Mouse (Mus musculus): ENCODE measurements around the gene Mdfic. TPM values are rescaled to one million over a fixed set of nuclear protein-coding genes. Genes with fewer than 3 reads are reported as not detected.

Gene Mdfic
- polyA plus RNA-seq, 1 experiment = 5.4 TPM

- no peaks in the 10 kb centered on the region for H3K27me3 ChIP-seq (ENCODE audit: control insufficient read depth, insufficient read depth, low read length, poor library complexity, severe bottlenecking)
- no peaks in the 10 kb centered on the region for H3K36me3 ChIP-seq (ENCODE audit: control insufficient read depth, insufficient read depth, low read length, poor library complexity, severe bottlenecking)
- H3K9ac ChIP-seq (ENCODE audit: low read depth, poor library complexity, severe bottlenecking) = no peak overlapping the region
- no peak overlapping the region for H3K4me3 ChIP-seq (ENCODE audit: low read depth, low read length)
- H3K27ac ChIP-seq (ENCODE audit: insufficient read depth, low read length) = no peak overlapping the region
- no peaks in the 10 kb centered on the region for H3K4me1 ChIP-seq (ENCODE audit: control insufficient read depth, insufficient read depth, low read length)
- no peak for TF ChIP-seq POLR2A (IDR thresholded peaks at IDR 0.05; ENCODE audit: insufficient read depth, low read length)
- no peak for TF ChIP-seq EP300 (IDR thresholded peaks at IDR 0.05; ENCODE audit: insufficient read depth, low read depth, low read length)
- no peak for TF ChIP-seq CTCF (IDR thresholded peaks at IDR 0.05; ENCODE audit: low read depth, low read length)
- no peaks in the 10 kb centered on the region for H3K9me3 ChIP-seq (replicated peaks; ENCODE audit: control insufficient read depth, insufficient read depth, low read length, poor library complexity, severe bottlenecking)
Measured at GRCm38 (mm10) chr6:15737312-15737911, 17.0 kb downstream of the Mdfic start.

DNA sequence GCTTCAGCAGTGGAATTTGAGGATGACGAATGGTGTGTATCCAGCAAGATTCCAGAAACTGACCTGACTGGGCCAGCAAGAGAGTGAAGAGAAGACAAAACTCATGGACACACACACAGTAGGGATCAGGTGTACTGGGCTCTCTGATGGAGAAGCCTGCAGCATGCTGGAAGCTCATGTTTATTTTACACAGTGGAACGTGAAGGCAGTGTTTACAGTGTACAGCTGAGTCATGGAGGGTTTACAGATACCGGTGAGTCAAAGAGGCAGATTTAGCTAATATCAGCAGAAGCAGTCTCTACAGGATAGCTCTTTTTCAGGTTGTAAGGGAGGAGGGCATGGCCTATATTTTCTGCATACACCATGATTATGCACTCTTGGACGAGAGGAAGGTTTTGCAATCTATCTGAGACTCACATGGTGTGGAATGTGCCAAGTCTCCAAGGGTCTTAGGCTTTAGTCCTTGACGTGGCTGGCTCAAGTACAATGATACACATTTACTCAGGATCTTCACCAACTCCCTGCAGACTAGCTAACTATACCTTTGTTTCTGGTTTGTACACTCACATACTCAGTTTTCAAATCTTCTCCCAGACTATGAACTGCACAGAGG lies 18.0 kb downstream of the Mdfic start:
- no peak overlapping the region for H3K27ac ChIP-seq (ENCODE audit: insufficient read depth, low read length)
- no peak overlapping the region for H3K9ac ChIP-seq (ENCODE audit: low read depth, poor library complexity, severe bottlenecking)
- no peaks in the 10 kb centered on the region for H3K4me1 ChIP-seq (ENCODE audit: control insufficient read depth, insufficient read depth, low read length)
- TF ChIP-seq EP300 (IDR thresholded peaks at IDR 0.05; ENCODE audit: insufficient read depth, low read depth, low read length) = no peak
- TF ChIP-seq CTCF (IDR thresholded peaks at IDR 0.05; ENCODE audit: low read depth, low read length) = no peak
- TF ChIP-seq POLR2A (IDR thresholded peaks at IDR 0.05; ENCODE audit: insufficient read depth, low read length) = no peak
- H3K9me3 ChIP-seq (replicated peaks; ENCODE audit: control insufficient read depth, insufficient read depth, low read length, poor library complexity, severe bottlenecking) = no peaks in the 10 kb centered on the region
- H3K27me3 ChIP-seq (ENCODE audit: control insufficient read depth, insufficient read depth, low read length, poor library complexity, severe bottlenecking) = no peaks in the 10 kb centered on the region
- no peaks in the 10 kb centered on the region for H3K36me3 ChIP-seq (ENCODE audit: control insufficient read depth, insufficient read depth, low read length, poor library complexity, severe bottlenecking)
- H3K4me3 ChIP-seq (ENCODE audit: low read depth, low read length) = no peak overlapping the region

DNA sequence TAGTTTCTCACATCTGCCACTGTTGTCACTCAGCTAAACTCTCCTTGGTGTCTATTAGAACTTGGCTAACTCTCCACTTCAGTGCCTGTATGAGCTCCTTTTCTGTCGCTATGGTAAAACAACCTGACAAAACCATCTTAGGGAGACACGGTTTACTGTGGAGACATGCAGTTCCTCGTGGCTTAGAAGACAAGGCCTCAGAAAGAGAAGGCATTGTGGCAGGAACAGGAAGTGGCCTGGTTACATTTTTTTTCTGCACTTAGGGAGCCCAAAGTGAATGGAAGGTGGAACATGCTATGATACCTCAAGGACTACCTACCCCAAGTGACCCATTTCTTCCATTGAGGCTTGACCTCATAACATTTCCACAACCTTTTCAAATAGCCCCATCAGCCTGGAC lies 18.7 kb downstream of the Mdfic start:
- H3K9me3 ChIP-seq (replicated peaks; ENCODE audit: control insufficient read depth, insufficient read depth, low read length, poor library complexity, severe bottlenecking) = no peaks in the 10 kb centered on the region
- no peak overlapping the region for H3K9ac ChIP-seq (ENCODE audit: low read depth, poor library complexity, severe bottlenecking)
- H3K27me3 ChIP-seq (ENCODE audit: control insufficient read depth, insufficient read depth, low read length, poor library complexity, severe bottlenecking) = no peaks in the 10 kb centered on the region
- no peak overlapping the region for H3K27ac ChIP-seq (ENCODE audit: insufficient read depth, low read length)
- TF ChIP-seq CTCF (IDR thresholded peaks at IDR 0.05; ENCODE audit: low read depth, low read length) (no peak), EP300 (IDR thresholded peaks at IDR 0.05; ENCODE audit: insufficient read depth, low read depth, low read length) (no peak), POLR2A (IDR thresholded peaks at IDR 0.05; ENCODE audit: insufficient read depth, low read length) (no peak)
- no peaks in the 10 kb centered on the region for H3K36me3 ChIP-seq (ENCODE audit: control insufficient read depth, insufficient read depth, low read length, poor library complexity, severe bottlenecking)
- H3K4me1 ChIP-seq (ENCODE audit: control insufficient read depth, insufficient read depth, low read length) = no peaks in the 10 kb centered on the region
- H3K4me3 ChIP-seq (ENCODE audit: low read depth, low read length) = no peak overlapping the region

DNA sequence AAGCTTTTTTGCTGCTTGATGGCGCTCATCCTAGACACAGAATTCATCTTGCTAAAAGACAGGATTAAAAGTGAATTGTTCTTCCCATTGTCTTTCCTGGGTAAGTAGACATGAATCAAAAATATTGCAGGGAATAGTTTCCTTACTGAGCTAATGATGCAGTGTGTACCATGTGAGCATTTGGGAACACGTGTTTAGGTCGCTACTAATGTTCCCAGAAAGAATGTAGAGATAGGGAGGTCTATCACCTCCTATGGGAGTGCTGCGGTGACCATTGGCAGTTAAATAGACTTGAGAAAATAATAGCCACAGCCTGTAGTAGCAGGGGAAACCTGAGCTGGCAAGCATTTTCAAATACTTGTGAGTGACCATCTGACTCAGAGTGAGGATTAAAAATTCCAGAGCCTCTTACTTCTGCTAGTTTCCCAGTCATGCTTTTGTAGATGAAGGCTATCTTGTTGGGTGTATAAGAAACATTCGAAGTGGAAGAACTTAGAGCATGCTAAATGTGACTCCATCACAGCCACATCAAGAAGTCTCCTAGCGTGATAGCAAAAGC lies 22.2 kb downstream of the Mdfic start:
- no peaks in the 10 kb centered on the region for H3K4me1 ChIP-seq (ENCODE audit: control insufficient read depth, insufficient read depth, low read length)
- no peak overlapping the region for H3K9ac ChIP-seq (ENCODE audit: low read depth, poor library complexity, severe bottlenecking)
- no peak overlapping the region for H3K27ac ChIP-seq (ENCODE audit: insufficient read depth, low read length)
- no peaks in the 10 kb centered on the region for H3K27me3 ChIP-seq (ENCODE audit: control insufficient read depth, insufficient read depth, low read length, poor library complexity, severe bottlenecking)
- H3K9me3 ChIP-seq (replicated peaks; ENCODE audit: control insufficient read depth, insufficient read depth, low read length, poor library complexity, severe bottlenecking) = no peaks in the 10 kb centered on the region
- TF ChIP-seq EP300 (IDR thresholded peaks at IDR 0.05; ENCODE audit: insufficient read depth, low read depth, low read length) (no peak), POLR2A (IDR thresholded peaks at IDR 0.05; ENCODE audit: insufficient read depth, low read length) (no peak), CTCF (IDR thresholded peaks at IDR 0.05; ENCODE audit: low read depth, low read length) (no peak)
- no peak overlapping the region for H3K4me3 ChIP-seq (ENCODE audit: low read depth, low read length)
- H3K36me3 ChIP-seq (ENCODE audit: control insufficient read depth, insufficient read depth, low read length, poor library complexity, severe bottlenecking) = no peaks in the 10 kb centered on the region

- Histone ChIP-seq H3K9me3 (replicated peaks; ENCODE audit: control insufficient read depth, insufficient read depth, low read length, poor library complexity, severe bottlenecking) (no peaks in the 10 kb centered on the region), H3K36me3 (ENCODE audit: control insufficient read depth, insufficient read depth, low read length, poor library complexity, severe bottlenecking) (no peaks in the 10 kb centered on the region), H3K27ac (ENCODE audit: insufficient read depth, low read length) (no peak overlapping the region; the same call in 1 of the 2 replicates), H3K4me1 (ENCODE audit: control insufficient read depth, insufficient read depth, low read length) (no peaks in the 10 kb centered on the region), H3K4me3 (ENCODE audit: low read depth, low read length) (no peak overlapping the region), H3K9ac (ENCODE audit: low read depth, poor library complexity, severe bottlenecking) (no peak overlapping the region), H3K27me3 (ENCODE audit: control insufficient read depth, insufficient read depth, low read length, poor library complexity, severe bottlenecking) (no peaks in the 10 kb centered on the region)
- no peak for TF ChIP-seq CTCF (IDR thresholded peaks at IDR 0.05; ENCODE audit: low read depth, low read length)
- TF ChIP-seq POLR2A (IDR thresholded peaks at IDR 0.05; ENCODE audit: insufficient read depth, low read length) = no peak
- TF ChIP-seq EP300 (IDR thresholded peaks at IDR 0.05; ENCODE audit: insufficient read depth, low read depth, low read length) = no peak
Measured at GRCm38 (mm10) chr6:15743291-15743792, 22.9 kb downstream of the Mdfic start.

DNA sequence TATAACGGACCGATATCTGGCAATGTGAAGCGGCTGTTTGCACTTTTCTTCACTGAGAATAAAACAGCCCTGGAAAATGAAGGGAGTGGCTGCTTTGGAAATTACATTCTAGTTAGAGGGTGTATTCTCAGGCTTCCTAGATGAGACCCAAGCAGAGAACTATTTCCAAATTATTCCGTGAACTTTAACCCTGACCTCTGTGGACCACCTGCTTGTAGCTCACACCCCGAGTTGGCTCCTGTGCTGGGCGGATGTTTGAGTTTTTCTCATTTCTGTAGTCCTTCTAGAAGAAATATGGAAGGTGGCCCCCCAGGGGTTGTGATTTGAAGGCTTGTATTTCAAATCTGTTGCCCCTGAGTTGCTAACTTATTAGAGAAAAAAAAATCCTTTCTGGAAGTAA lies 23.3 kb downstream of the Mdfic start:
- Histone ChIP-seq H3K36me3 (ENCODE audit: control insufficient read depth, insufficient read depth, low read length, poor library complexity, severe bottlenecking) (no peaks in the 10 kb centered on the region), H3K9me3 (replicated peaks; ENCODE audit: control insufficient read depth, insufficient read depth, low read length, poor library complexity, severe bottlenecking) (no peaks in the 10 kb centered on the region), H3K4me3 (ENCODE audit: low read depth, low read length) (no peak overlapping the region), H3K9ac (ENCODE audit: low read depth, poor library complexity, severe bottlenecking) (no peak overlapping the region), H3K4me1 (ENCODE audit: control insufficient read depth, insufficient read depth, low read length) (no peaks in the 10 kb centered on the region), H3K27ac (ENCODE audit: insufficient read depth, low read length) (no peak overlapping the region; the same call in 1 of the 2 replicates), H3K27me3 (ENCODE audit: control insufficient read depth, insufficient read depth, low read length, poor library complexity, severe bottlenecking) (no peaks in the 10 kb centered on the region)
- no peak for TF ChIP-seq POLR2A (IDR thresholded peaks at IDR 0.05; ENCODE audit: insufficient read depth, low read length)
- no peak for TF ChIP-seq CTCF (IDR thresholded peaks at IDR 0.05; ENCODE audit: low read depth, low read length)
- no peak for TF ChIP-seq EP300 (IDR thresholded peaks at IDR 0.05; ENCODE audit: insufficient read depth, low read depth, low read length)

All from ES-Bruce4 (cell line).